Mouse (Mus musculus) heart, postnatal 36 days (tissue): ENCODE results near the gene Lysmd3. TPM values are rescaled to one million over a fixed set of nuclear protein-coding genes. Genes with fewer than 3 reads are reported as not detected.

Experiments used
- DNase-seq, 2 experiments: peaks; one replicate each; pipeline ENCODE4 v3.0.0; 2021 to 2022
- intact Hi-C: fragments of 180-260 bp; cut with DNase I; formaldehyde crosslinking; loops from one replicate; pipeline ENCODE4 v1.15.1; 2025
- total RNA-seq, 2 experiments: library from RNA; stranded (reverse); gene quantifications; 2 replicates each; pipeline ENCODE4 v1.2.3; 2021

Gene Lysmd3
- total RNA-seq, 2 experiments from 2014 or later: 11.4 to 17.3 TPM

DNA sequence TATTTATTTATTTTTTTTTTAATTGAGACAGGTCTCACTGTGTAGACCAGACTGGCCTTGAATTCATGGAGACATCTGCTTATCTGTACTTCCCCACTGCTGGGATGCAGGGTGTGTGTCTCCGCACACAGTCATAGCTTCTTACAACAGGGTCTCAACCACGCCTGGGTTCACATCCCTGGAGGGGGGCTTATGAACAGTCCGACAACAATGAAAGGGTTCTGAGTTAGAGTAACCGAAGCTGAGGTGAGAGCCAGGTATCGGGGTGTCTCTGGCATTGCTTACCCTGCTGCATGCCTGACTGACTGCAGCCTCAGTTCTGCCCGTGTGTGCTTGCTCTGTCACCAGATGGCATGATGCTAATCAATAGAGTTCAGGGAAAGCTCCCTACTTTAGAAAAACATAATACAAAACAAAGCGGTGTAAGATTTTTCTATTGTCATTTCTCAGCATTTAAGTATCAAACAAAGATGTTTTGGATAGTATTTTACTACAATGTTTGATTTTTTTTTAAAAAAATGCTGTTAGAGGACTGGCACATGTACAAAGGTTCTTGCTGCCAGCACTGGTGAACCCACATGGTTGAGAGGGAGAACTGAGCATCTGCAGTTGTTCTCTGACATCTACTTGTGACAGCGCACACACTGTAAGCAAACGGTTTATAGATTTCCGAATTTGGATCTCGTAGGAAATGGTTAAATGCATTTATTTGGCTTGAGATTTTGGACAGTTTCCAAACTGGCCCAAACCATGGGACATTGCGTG lies 6.3 kb downstream of the Lysmd3 start:
- intact Hi-C loops: no loop called here
- DNase-seq: no peak

DNA sequence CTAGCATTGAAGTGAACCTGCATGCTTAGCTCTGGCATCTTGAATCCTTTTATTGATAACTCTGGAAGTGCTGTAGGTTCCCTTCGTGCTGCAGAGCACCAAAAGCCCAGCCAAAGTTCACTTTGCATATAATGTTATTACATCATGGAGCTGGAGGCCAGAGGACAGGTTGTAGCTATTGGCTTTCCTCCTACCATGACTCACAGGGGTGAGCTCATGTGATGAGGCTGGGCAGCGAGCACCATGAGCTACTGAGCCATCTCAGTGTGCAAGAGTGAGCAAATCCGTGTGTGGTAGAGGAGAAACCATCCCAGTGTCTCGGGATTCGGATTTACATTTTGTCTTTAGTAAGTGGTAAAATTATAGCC lies 6.9 kb downstream of the Lysmd3 start:
- intact Hi-C loops: no loop called here
- no peak for DNase-seq

DNA sequence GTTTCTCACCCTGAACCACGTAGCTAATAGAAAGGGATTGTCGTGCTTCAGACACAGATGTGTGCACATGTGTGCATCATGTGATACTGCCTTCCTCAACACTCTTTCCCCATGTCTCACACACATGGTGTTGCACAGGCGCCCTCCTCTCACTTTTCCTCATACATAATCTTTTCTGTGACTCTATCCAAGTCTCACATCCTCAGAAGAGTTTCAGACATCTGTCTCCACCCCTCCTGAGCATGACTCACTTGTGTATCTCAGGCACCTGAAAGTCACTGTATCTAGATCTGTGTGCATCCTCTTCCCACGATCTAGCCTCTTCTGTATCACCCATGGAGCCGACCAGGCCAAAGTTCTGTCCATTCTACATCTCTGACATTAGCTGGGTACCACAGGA lies 10.2 kb downstream of the Lysmd3 start:
- intact Hi-C loops: no loop called here
- DNase-seq: no peak

DNA sequence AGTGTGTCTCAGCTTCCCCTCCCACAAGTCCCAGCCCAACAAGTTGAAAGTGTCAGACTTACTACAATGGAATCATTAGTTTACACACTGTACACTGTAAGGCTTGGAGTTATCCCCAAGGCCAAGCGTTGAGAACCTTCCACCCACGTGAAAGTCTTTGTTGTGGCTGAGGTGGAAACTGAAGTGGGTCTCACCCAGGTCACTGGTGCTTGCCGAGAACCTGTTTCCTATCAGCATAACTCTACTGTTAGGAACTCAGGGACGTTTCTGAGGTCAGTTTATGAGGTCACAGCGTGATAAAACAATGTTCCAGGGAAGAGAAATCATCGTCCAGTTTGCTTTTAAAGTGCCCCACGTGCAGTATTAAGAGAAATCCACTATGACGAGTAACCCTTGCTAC lies 17.9 kb downstream of the Lysmd3 start:
- intact Hi-C loops: no loop called here
- no peak for DNase-seq

DNA sequence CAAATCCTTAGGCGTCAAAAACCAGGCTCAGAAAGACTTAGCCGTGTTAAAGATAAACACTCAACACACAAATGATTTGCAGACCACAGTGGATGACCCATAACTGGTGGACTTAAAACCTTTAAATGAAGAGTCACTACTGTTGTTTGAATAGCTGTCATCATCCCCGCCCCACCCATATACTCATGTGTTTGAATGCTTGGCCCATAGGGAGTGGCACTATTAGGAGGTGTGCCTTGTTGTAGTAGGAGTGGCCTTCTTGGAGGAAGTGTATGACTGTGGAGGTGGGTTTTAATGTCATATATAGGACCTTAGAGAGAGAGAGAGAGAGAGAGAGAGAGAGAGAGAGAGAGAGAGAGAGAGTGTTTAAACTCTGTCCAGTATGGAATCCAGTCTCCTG lies 25.6 kb downstream of the Lysmd3 start:
- no peak for DNase-seq
- intact Hi-C loops: no loop called here

DNA sequence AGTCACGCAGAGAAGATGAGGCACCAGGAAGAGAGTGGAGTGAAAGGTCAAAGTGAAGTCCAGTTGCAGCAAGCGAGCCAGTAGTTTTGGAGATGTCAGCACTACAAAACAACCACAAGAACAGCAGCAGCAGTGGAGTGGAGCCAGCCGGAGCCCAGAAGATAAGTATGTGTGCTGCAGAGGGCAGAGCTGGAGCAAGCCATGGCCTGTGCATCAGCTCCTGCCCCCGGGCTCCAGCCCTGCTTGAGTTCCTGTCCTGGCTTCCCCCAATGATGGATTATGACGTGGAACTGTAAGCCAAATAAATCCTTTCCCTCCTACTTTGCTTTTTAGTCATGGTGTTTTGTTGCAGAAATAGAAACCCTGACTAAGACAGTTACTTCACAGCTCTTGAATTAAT lies 26.8 kb downstream of the Lysmd3 start:
- DNase-seq: no peak
- intact Hi-C loops: no loop called here

DNA sequence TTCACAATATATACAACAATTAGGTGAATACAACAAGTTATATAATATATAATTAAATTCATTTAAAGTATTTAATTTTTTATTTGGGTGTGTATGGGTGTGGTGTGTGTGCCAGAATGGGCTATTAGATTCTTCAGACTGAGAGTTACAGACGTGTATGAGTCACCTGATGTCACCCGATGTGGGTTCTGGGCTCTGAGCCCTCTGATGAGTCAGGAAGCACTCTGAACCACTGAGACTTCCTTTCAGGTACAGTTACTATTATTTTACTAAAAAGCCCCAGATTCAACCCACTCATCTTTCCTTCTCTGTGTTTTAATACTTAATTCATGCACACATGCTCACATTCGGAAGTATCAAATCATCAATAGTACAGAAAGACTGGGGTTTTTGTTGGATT lies 27.4 kb downstream of the Lysmd3 start:
- no peak for DNase-seq
- intact Hi-C loops: no loop called here

DNA sequence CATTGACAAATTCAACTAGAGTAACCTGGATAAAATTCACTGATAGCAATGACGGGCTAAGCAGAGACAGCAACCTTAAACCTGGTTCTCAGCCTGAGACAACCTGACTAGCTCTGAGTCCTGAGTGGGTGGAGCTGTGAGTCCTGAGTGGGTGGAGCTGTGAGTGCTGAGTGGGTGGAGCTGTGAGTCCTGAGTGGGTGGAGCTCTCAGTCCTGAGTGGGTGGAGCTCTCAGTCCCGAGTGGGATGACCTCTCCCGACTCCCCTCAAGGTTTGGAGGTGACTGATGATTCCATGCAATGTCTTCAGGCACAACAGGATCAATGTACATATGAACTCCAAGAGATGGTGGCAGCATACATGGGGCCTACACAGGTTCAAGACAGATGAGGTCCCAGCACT lies 32.1 kb downstream of the Lysmd3 start:
- no peak for DNase-seq
- intact Hi-C loops: no loop called here

DNA sequence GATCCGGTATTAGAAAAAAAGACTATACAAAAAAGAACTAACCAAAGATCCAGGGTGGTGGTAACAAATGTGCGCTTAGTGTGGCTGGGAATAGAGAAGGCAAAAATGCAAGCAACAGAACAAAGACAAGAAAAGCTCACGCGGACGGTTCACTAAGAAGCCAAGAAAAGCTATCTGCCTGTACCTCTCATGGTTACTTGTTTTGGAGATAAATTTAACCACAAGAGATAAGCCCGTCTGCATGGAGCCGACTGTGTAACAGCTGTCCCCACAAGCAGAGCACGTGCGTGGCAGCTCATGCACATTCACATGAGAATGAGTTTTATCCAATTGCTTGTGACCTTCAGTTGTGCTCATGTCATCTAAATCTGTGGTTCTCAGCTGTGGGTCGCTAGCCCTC lies 33.0 kb downstream of the Lysmd3 start:
- DNase-seq: peak; percentile 8 to 21
- intact Hi-C loops: no loop called here

DNA sequence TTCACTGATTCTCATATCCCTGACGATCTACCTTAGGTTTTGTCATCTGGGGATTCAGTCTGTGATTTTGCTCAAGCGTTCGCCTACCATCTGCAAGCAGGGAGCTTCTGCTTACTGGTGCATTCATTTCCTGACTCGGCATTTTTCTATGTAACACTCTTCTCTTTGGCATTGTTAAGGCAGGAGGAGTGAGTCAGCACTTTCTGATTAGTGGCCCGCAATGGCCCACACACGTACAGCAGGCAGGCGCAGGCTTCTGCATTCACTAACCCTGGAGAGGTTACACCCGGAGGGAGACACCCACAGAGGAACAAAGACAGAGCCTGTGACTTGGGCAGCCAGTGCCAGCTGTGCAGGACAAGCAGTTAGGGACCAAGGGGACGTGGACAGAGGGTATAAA lies 34.1 kb downstream of the Lysmd3 start:
- peak in 1 of 2 experiments; percentile 22 for DNase-seq

DNA sequence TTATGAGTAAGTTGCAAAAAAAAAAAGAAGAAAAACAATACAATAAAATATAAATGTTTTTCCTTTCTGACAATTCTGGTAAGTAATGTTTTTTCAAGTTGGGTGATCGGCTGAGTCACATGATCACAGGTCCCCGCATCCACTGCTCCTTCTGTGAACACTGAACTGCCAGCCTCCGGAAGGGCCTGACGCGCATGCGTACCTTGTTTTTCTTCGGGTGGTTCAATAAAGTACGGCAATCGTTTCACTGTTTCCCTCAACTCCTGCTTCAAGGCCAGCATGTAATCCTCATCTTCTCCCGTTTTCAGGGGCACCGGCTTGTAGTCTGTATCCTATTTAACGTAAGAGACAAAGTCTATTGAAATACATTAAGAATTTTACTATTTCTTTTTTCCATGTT lies 37.0 kb downstream of the Lysmd3 start:
- no peak for DNase-seq
- intact Hi-C loops: no loop called here

More for the DNA sequence above, 34.1 kb downstream of the Lysmd3 start:
- intact Hi-C loops: no loop called here

DNA sequence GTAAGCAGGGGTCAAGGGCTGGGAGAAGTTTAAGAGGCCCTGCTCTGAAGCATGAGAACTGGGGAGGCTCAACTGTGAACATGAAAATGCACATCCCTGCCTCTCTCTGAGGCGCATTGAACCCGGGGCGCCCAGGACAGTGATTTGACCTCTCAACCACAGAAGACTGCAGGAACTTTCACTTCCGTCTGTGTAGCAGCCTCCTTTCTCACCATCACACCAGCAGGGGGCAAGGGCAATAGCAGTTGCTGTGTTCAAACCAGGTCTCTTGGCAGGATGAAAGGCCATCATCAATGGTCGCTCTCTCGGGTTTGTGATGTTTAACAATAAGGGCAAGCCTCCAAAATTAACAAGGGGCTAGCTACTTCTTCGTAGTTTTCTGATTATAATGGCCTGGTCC lies 45.7 kb downstream of the Lysmd3 start:
- intact Hi-C loops: no loop called here

DNA sequence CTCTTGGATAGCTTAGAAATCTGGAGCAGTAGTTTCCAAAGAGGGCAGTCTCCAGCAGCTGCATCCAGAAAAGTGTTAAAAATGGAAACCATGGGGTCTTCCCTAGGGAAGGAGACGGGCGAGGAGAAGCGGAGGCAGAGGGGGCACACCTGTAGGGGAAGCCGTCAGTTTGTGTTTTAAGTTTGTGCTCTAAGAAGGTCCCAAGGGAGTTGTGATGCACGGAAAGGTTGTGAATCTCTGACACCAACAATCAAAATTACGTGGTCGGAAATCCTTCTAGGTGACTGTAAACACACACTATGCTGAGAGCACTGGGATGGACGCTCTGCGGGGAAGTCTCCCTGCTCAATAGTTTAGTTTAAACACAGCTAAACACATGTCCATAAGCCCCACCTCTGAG lies 46.2 kb downstream of the Lysmd3 start:
- intact Hi-C loops: no loop called here
- DNase-seq: no peak

More for the DNA sequence above, 45.7 kb downstream of the Lysmd3 start:
- DNase-seq: no peak

DNA sequence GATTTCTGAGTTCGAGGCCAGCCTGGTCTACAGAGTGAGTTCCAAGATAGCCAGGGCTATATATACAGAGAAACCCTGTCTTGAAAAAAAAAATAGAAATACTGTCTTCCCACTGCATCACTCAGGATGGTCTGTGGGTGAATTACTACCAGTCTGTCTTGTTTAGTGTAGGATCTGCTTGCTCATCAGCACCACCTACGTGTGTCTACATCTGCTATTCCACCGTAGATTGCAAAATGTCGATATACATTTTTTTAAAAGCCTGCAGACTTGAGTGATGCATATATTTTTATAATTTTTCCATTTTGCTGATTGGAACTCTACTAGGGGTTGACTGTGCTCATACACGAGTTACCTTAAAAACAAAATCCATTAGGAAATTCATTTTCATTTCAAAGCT lies 48.8 kb downstream of the Lysmd3 start:
- intact Hi-C loops: no loop called here
- no peak for DNase-seq

DNA sequence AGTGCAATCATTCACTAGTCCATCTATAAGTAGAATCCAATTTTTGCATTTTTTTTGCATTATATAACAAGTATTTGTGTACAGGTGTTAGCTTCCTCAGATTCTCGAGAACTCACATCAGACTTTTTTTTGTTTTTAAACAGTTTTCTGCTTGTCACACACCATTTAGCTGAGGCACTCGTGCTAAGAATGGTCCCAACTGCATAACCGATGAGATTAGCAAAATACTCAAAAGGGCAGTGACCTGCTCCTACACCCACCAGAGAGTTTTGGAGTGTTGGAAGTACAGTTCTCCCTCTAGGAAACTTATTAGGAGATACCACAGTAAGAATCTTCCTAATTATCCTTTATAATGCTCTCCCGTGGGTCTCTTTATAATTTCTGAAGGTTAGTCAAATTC lies 52.3 kb downstream of the Lysmd3 start:
- intact Hi-C loops: loop anchor here (2.0 to 5.0 kb wide), 3 partner anchors 52 to 72 kb away; partner anchors contain the start of genes Cetn3 and Lysmd3

DNA sequence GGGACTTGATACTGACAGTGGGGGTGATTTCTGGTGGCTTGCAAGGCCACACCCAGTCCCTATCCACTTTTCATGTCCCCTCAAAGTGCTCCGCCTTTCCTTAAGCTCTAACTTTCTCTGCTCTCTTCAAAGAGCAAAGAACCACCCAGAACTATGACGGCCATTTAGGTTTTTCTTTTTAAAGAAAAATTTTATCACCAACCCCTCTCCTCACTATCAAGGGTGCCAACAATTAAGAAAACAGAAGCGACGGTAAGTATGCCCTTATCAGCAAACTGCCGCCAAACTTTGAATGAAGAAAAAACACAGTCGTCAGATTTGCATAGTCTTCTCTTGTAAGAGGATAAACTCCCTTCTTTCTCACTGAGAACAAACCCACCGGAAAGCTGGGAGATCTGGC lies 52.8 kb downstream of the Lysmd3 start:
- intact Hi-C loops: loop anchor here (5.0 kb wide), 2 partner anchors 52 to 72 kb away; partner anchors contain the start of gene Cetn3
- no peak for DNase-seq

More for the DNA sequence above, 52.3 kb downstream of the Lysmd3 start:
- no peak for DNase-seq

DNA sequence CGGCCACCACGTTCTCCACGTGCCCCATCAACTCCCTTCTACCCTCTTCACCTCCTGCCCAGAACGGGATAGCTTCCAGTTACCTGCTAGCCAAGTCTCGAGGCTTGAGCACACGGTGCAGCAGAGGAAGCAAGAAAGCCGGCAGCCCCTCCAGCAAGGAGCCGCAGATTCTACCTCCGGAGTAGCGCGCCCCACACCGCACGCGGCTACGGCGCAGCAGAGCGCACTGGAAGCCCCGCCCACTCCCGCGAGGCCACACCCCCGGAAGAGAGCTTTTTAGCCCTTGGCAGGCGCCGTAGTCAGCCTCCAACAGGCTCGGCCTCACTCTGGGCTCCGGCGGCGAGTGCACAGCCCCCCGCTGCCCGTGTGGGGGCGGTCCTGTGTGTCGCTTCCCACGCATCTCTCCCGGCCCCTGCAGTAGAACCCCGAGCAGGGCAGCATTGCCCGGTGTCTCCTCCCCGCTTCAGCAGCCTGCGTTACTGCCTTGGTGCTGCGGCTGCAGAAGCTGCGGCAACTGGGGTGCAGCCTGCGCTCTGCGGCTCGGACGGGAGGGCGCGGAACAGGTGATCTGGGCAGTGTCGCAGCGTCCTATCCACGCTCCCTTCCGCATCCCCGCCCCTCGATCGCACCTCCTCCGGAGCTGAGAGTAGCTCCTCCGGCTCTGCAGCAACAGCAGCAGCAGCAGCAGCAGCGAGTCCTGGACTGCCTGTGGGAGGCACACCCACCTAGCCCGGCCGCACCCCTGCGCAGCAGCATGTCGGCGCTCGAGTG lies 53.5 kb downstream of the Lysmd3 start, which contains the start of the genes Polr3g and Mblac2:
Gene Polr3g (minus strand): TSS at position 239 of the 771 bp plus-strand sequence.
Gene Mblac2 (plus strand): TSS at position 567 of the 771 bp plus-strand sequence.
- intact Hi-C loops: loop anchor here (5.0 kb wide), 2 partner anchors 51 to 71 kb away; partner anchors contain the start of gene Cetn3
- peak; percentile 96 to 98 for DNase-seq

DNA sequence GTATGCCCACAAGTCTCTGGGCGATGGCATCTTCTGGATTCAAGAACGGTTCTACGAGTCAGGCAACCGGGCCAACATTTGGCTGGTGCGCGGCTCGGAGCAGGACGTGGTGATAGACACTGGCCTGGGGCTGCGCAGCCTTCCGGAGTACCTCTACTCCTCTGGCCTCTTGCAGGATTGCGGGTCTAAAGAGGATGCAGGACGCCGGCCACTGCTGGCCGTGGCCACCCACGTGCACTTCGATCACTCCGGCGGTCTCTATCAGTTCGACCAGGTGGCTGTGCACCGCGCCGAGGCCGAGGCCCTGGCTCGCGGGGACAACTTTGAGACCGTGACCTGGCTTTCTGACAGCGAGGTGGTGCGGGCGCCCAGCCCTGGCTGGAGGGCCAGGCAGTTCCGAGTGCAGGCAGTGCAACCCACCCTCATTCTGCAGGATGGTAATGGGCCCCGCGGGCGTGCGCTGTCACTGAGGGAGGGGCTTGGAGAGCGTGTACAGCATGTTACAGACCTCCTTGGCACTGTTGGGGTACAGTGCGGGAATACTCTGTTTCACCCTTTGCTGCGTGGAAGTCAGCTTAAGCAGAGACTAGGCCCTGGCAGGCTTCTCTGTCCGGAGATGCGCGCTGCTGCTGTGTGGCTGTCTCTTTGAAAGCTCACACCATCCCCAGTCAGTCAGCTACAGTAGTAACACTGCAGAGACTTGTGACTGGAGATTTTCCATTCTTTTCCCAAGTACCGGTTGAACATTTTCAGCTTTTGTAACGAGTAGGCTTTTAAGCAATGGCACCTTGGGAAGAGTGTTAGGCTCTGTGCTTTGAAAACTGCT lies 54.3 kb downstream of the Lysmd3 start:
- intact Hi-C loops: loop anchor here (5.0 kb wide), 2 partner anchors 51 to 71 kb away; partner anchors contain the start of gene Cetn3
- peak in 1 of 2 experiments; percentile 7 for DNase-seq

DNA sequence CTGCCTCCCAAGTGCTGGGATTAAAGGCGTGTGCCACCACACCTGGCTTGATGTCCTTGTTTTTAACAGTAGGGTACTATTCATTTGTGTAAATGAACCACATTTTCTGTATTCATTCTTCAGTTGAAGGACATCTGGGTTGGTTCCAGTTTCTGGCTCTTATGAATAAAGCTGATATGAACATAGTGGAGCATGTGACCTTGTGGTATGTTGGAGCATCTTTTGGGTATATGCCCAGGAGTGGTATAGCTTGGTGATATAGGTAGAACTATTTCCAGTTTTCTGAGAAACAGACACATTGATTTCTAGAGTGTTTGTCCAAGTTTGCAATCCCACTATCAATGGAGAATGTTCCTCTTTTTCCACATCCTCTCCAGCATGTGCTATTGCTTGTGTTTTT lies 56.4 kb downstream of the Lysmd3 start:
- no peak for DNase-seq
- intact Hi-C loops: loop anchor here (5.0 kb wide), 2 partner anchors 48 to 68 kb away; partner anchors contain the start of gene Cetn3
